Mouse (Mus musculus) forebrain, postnatal 0 days (tissue): ENCODE results near the gene Scn3b. TPM values are rescaled to one million over a fixed set of nuclear protein-coding genes. Genes with fewer than 3 reads are reported as not detected.

ENCODE experiments used
- ATAC-seq: fragments of 200-750 bp; cut with Nextera tagmentation; 2 replicates; pipeline ENCODE4 v1.8.0; 2017; ENCODE audit warnings: mild to moderate bottlenecking, moderate library complexity
- DNase-seq: peaks from one replicate; pipeline ENCODE4 v3.0.0-alpha.2; 2015
- H3K27ac ChIP-seq: fragments of 300-500 bp; sonication (generic); 2 replicates; pipeline ENCODE4 v1.5.1; 2014; ENCODE audit warnings: low read depth, mild to moderate bottlenecking, antibody characterized with exemption, low read length, moderate library complexity, mixed read lengths
- H3K27me3 ChIP-seq: fragments of 300-500 bp; sonication (generic); 2 replicates; pipeline ENCODE4 v1.6.1; 2014; ENCODE audit warnings: mild to moderate bottlenecking, low read length, mixed read lengths; ENCODE audit not compliant: insufficient read depth
- H3K36me3 ChIP-seq: fragments of 300-500 bp; sonication (generic); 2 replicates; pipeline ENCODE4 v1.6.1; 2014; ENCODE audit warnings: mild to moderate bottlenecking, moderate library complexity; ENCODE audit not compliant: insufficient read depth
- H3K4me1 ChIP-seq: fragments of 300-500 bp; sonication (generic); 2 replicates; pipeline ENCODE4 v1.6.1; 2014; ENCODE audit warnings: antibody characterized with exemption; ENCODE audit not compliant: insufficient read depth
- H3K4me2 ChIP-seq: fragments of 300-500 bp; sonication (generic); 2 replicates; pipeline ENCODE4 v1.6.1; 2014; ENCODE audit warnings: low read depth, mild to moderate bottlenecking, moderate library complexity
- H3K4me3 ChIP-seq: fragments of 300-500 bp; sonication (generic); 2 replicates; pipeline ENCODE4 v1.5.1; 2014; ENCODE audit warnings: low read depth, low read length, mixed read lengths
- H3K9ac ChIP-seq: fragments of 300-500 bp; sonication (generic); 2 replicates; pipeline ENCODE4 v1.6.1; 2014; ENCODE audit warnings: mild to moderate bottlenecking
- H3K9me3 ChIP-seq: fragments of 300-500 bp; sonication (generic); 2 replicates; pipeline ENCODE4 v1.6.1; 2016; ENCODE audit warnings: low read length
- CTCF ChIP-seq: sonication (generic); IDR thresholded peaks from 2 replicates; pipeline ENCODE4 v1.5.1; 2016; ENCODE audit warnings: antibody characterized with exemption, control low read depth, low read depth
- WGBS: fragments of 180-500 bp; shearing (Covaris S2); extraction: QIAGEN DNeasy Blood & Tissue Kit; methylation state at CpG from one replicate; pipeline ENCODE4 v1.1.7; 2014; 5-methylcytosine and 5-hydroxymethylcytosine counted together
- polyA plus RNA-seq: library from polyadenylated mRNA; unstranded; fragments of >200 nt; fragmentation: Nextera tagmentation; extraction: Ambion mirVana; gene quantifications from 2 replicates; pipeline ENCODE4 v1.2.1, GENCODE M21; 2015
- total RNA-seq: library from RNA; depleted of rRNA; stranded (reverse); fragments of >200 nt; gene quantifications from 2 replicates; pipeline ENCODE4 v1.2.3, GENCODE M21; 2014; rRNA removed

Scn3b gene
- total and polyA plus RNA-seq, 2 experiments from 2014 or later: 133 to 226 TPM

- Histone ChIP-seq H3K27ac (peak overlapping the region; percentile 64; the same call in 1 of the 2 replicates), H3K27me3 (no peaks in the 10 kb centered on the region), H3K9ac (no peak overlapping the region), H3K4me1 (peaks cover 46% of the 10 kb centered on the region), H3K4me3 (no peak overlapping the region), H3K4me2 (no peak overlapping the region), H3K36me3 (peaks cover 2% of the 10 kb centered on the region), H3K9me3 (no peaks in the 10 kb centered on the region)
- no peak for TF ChIP-seq CTCF
- DNase-seq: no peak
- WGBS: 34% methylated on average over 4 of the region's 4 CpGs
- ATAC-seq: no peak
Measured at GRCm38 (mm10) chr9:40337131-40337820, 68.3 kb downstream of the Scn3b start.

- Histone ChIP-seq H3K9me3 (no peaks in the 10 kb centered on the region), H3K4me3 (no peak overlapping the region), H3K4me2 (0 out of 2 replicates have a peak overlapping the region, but pooled peaks have one; percentile 21), H3K36me3 (no peaks in the 10 kb centered on the region), H3K27ac (peak overlapping the region; percentile 45), H3K27me3 (no peaks in the 10 kb centered on the region), H3K4me1 (peaks cover 53% of the 10 kb centered on the region), H3K9ac (no peak overlapping the region)
- DNase-seq (no peak), ATAC-seq (peak; percentile 44)
- no peak for TF ChIP-seq CTCF
- 41% methylated on average over 9 of the region's 9 CpGs for WGBS
Measured at GRCm38 (mm10) chr9:40339578-40339977, 70.6 kb downstream of the Scn3b start.

Other genes starting within 250 kb of the Scn3b start
- not detected in 2 replicates for gene Olfr981, start 247.8 kb upstream of the Scn3b start, total RNA-seq
- gene Olfr981, start 247.8 kb upstream of the Scn3b start, polyA plus RNA-seq: not detected in 2 replicates
- gene Olfr982, start 195.4 kb upstream of the Scn3b start, total RNA-seq: not detected in 2 replicates
- gene Olfr982, start 195.4 kb upstream of the Scn3b start, polyA plus RNA-seq: not detected in 2 replicates
- not detected in 2 replicates for gene Olfr983, start 175.6 kb upstream of the Scn3b start, total RNA-seq
- gene Olfr983, start 175.6 kb upstream of the Scn3b start, polyA plus RNA-seq: not detected in 2 replicates
- not detected in 2 replicates for gene Olfr984, start 155.0 kb upstream of the Scn3b start, total RNA-seq
- gene Olfr984, start 155.0 kb upstream of the Scn3b start, polyA plus RNA-seq: not detected in 2 replicates
- not detected in 2 replicates for gene Olfr985, start 139.0 kb upstream of the Scn3b start, total RNA-seq
- not detected in 2 replicates for gene Olfr985, start 139.0 kb upstream of the Scn3b start, polyA plus RNA-seq
- gene Tmem225, start 121.1 kb upstream of the Scn3b start, total RNA-seq: not detected in 2 replicates
- gene Tmem225, start 121.1 kb upstream of the Scn3b start, polyA plus RNA-seq: not detected in 2 replicates
- not detected in 2 replicates for gene Olfr986, start 88.3 kb upstream of the Scn3b start, total RNA-seq
- gene Olfr986, start 88.3 kb upstream of the Scn3b start, polyA plus RNA-seq: not detected in 2 replicates
- gene Zfp202, start 76.9 kb upstream of the Scn3b start, total RNA-seq: 9.3 and 9.8 TPM in 2 replicates
- 3.7 and 6.6 TPM in 2 replicates for gene Zfp202, start 76.9 kb upstream of the Scn3b start, polyA plus RNA-seq